Mouse (Mus musculus): ENCODE results near the gene Slc24a3. TPM values are rescaled to one million over a fixed set of nuclear protein-coding genes. Genes with fewer than 3 reads are reported as not detected.

Slc24a3 gene
- total and polyA plus RNA-seq, 3 experiments = not detected

GRCm38 (mm10) chr2:145152281-145152680 is 15.3 kb upstream of the Slc24a3 start:
- no peak for DNase-seq (ENCODE audit: low read depth, low spot score)
- Histone ChIP-seq H3K4me3 (ENCODE audit: control insufficient read depth in 1 of 2, insufficient read depth in 1 of 2, low read depth in 2 of 2, low read length in 2 of 2) (no peak overlapping the region), H3K4me1 (ENCODE audit: control insufficient read depth in 1 of 2, insufficient read depth in 2 of 2, low read length in 2 of 2) (no peaks in the 10 kb centered on the region), H3K9ac (ENCODE audit: control insufficient read depth, low read depth, low read length, poor library complexity, severe bottlenecking) (no peak overlapping the region), H3K9me3 (replicated peaks; ENCODE audit: insufficient read depth, low read length) (no peaks in the 10 kb centered on the region), H3K36me3 (ENCODE audit: control insufficient read depth in 1 of 2, insufficient read depth in 2 of 2, low read length in 2 of 2) (no peaks in the 10 kb centered on the region), H3K27me3 (ENCODE audit: control insufficient read depth in 1 of 2, insufficient read depth in 2 of 2, low read length in 2 of 2) (no peaks in the 10 kb centered on the region), H3K79me2 (ENCODE audit: control insufficient read depth, insufficient read depth, low read length, poor library complexity) (no peaks in the 10 kb centered on the region), H3K27ac (ENCODE audit: control insufficient read depth, low read depth, low read length) (no peak overlapping the region)
- no peak for TF ChIP-seq EP300 (IDR thresholded peaks at IDR 0.05; ENCODE audit: low read depth in 1 of 2, low read length in 2 of 2)
- TF ChIP-seq E2F4 (IDR thresholded peaks at IDR 0.05; ENCODE audit: borderline replicate concordance, low read depth, low read length) = no peak
- no peak for TF ChIP-seq TCF12 (IDR thresholded peaks at IDR 0.05; ENCODE audit: low read depth, low read length)
- TF ChIP-seq NELFE (IDR thresholded peaks at IDR 0.05; ENCODE audit: low read depth, low read length) = no peak
- TF ChIP-seq TBP (IDR thresholded peaks at IDR 0.05; ENCODE audit: low read depth, low read length) = no peak
- no peak for TF ChIP-seq HCFC1 (IDR thresholded peaks at IDR 0.05; ENCODE audit: low read depth, low read length)
- TF ChIP-seq JUND (IDR thresholded peaks at IDR 0.05; ENCODE audit: low read depth, low read length) = no peak
- TF ChIP-seq UBTF (IDR thresholded peaks at IDR 0.05; ENCODE audit: borderline replicate concordance, insufficient read depth, low read depth, low read length) = no peak
- TF ChIP-seq CTCF (IDR thresholded peaks at IDR 0.05 in 2 of 3, conservative IDR thresholded peaks at IDR 0.05 in 1 of 3; ENCODE audit: control insufficient read depth in 1 of 3, insufficient read depth in 1 of 3, low read depth in 2 of 3, low read length in 3 of 3, poor library complexity in 1 of 3, severe bottlenecking in 1 of 3) = no peak
- no peak for TF ChIP-seq TAL1 (IDR thresholded peaks at IDR 0.05; ENCODE audit: low read length)
- no peak for TF ChIP-seq ZMIZ1 (IDR thresholded peaks at IDR 0.05; ENCODE audit: low read depth, low read length)
- no peak for TF ChIP-seq MYC (IDR thresholded peaks at IDR 0.05; ENCODE audit: low read depth, low read length)

GRCm38 (mm10) chr2:145158972-145159371 is 8.6 kb upstream of the Slc24a3 start:
- DNase-seq (ENCODE audit: low read depth, low spot score) = no peak
- Histone ChIP-seq H3K36me3 (ENCODE audit: control insufficient read depth in 1 of 2, insufficient read depth in 2 of 2, low read length in 2 of 2) (no peaks in the 10 kb centered on the region), H3K4me3 (ENCODE audit: control insufficient read depth in 1 of 2, insufficient read depth in 1 of 2, low read depth in 2 of 2, low read length in 2 of 2) (no peak overlapping the region), H3K79me2 (ENCODE audit: control insufficient read depth, insufficient read depth, low read length, poor library complexity) (no peaks in the 10 kb centered on the region), H3K9ac (ENCODE audit: control insufficient read depth, low read depth, low read length, poor library complexity, severe bottlenecking) (no peak overlapping the region), H3K9me3 (replicated peaks; ENCODE audit: insufficient read depth, low read length) (no peaks in the 10 kb centered on the region), H3K27ac (ENCODE audit: control insufficient read depth, low read depth, low read length) (no peak overlapping the region), H3K4me1 (ENCODE audit: control insufficient read depth in 1 of 2, insufficient read depth in 2 of 2, low read length in 2 of 2) (no peaks in the 10 kb centered on the region), H3K27me3 (ENCODE audit: control insufficient read depth in 1 of 2, insufficient read depth in 2 of 2, low read length in 2 of 2) (no peaks in the 10 kb centered on the region)
- no peak for TF ChIP-seq RCOR1 (IDR thresholded peaks at IDR 0.05; ENCODE audit: low read depth, low read length)

GRCm38 (mm10) chr2:145161046-145161700 is 6.4 kb upstream of the Slc24a3 start:
- no peak for TF ChIP-seq GATA1 (IDR thresholded peaks at IDR 0.05; ENCODE audit: low read depth, low read length)
- peak; percentile 16 to 51 (median 24); a peak in 5 of 6 replicates for TF ChIP-seq CTCF (IDR thresholded peaks at IDR 0.05 in 2 of 3, conservative IDR thresholded peaks at IDR 0.05 in 1 of 3; ENCODE audit: control insufficient read depth in 1 of 3, insufficient read depth in 1 of 3, low read depth in 2 of 3, low read length in 3 of 3, poor library complexity in 1 of 3, severe bottlenecking in 1 of 3)
- Histone ChIP-seq H3K27me3 (ENCODE audit: control insufficient read depth in 1 of 2, insufficient read depth in 2 of 2, low read length in 2 of 2) (no peaks in the 10 kb centered on the region), H3K4me3 (ENCODE audit: control insufficient read depth in 1 of 2, insufficient read depth in 1 of 2, low read depth in 2 of 2, low read length in 2 of 2) (no peak overlapping the region), H3K36me3 (ENCODE audit: control insufficient read depth in 1 of 2, insufficient read depth in 2 of 2, low read length in 2 of 2) (no peaks in the 10 kb centered on the region), H3K9me3 (replicated peaks; ENCODE audit: insufficient read depth, low read length) (no peaks in the 10 kb centered on the region), H3K4me1 (ENCODE audit: control insufficient read depth in 1 of 2, insufficient read depth in 2 of 2, low read length in 2 of 2) (no peaks in the 10 kb centered on the region), H3K27ac (ENCODE audit: control insufficient read depth, low read depth, low read length) (no peak overlapping the region), H3K79me2 (ENCODE audit: control insufficient read depth, insufficient read depth, low read length, poor library complexity) (no peaks in the 10 kb centered on the region), H3K9ac (ENCODE audit: control insufficient read depth, low read depth, low read length, poor library complexity, severe bottlenecking) (no peak overlapping the region)
- peak; percentile 3 for DNase-seq (ENCODE audit: low read depth, low spot score)
